Mouse (Mus musculus) cortical plate, adult 2 months (tissue): ENCODE data around the gene Rad54l2.

ENCODE experiments used
- CTCF ChIP-seq: fragments of 200-500 bp; IDR thresholded peaks from 2 replicates; pipeline ENCODE4 v1.5.1; 2011; ENCODE audit warnings: mild to moderate bottlenecking, control low read depth, low read length; ENCODE audit not compliant: insufficient read depth; ENCODE audit errors: extremely low read depth
- POLR2A ChIP-seq: fragments of 200-500 bp; IDR thresholded peaks from 2 replicates; pipeline ENCODE4 v1.6.1; 2011; ENCODE audit warnings: mild to moderate bottlenecking, low read length, control low read depth; ENCODE audit not compliant: insufficient read depth; ENCODE audit errors: extremely low read depth

DNA sequence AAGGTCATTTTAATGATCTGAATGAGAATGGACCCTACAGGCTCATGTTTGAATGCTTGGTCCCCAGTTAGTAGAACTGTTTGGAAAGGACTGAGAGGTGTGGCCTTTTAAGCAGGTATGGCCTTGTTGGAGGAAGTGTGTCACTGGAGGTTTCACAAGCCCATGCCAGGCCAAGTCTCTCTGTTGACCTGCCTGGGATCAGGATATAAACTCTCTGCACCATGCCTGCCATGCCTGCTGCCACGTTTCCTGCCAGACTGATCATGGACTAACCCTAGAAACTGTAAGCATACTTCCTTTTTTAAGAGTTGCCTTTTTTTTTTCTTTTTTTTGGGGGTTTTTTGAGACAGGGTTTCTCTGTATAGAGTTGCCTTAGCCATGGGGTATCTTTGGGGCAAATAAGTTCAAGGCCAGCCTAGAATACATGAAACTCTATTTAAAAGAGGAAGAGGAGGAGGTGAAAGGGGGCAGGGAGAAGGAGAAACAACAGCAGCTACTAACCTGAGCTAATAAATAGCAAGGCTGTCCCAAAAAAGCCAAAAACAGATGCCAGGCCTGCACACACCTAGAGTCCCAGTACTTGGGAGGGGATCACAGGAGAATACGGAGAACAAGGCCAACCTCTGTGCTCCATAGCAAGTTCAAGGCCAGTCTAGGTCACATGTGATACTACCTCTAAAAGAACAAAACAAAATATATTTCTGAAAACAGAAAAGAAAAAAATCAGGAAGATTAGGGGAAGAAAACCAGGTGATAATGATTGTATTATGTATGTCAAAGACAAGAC lies 50.6 kb downstream of the Rad54l2 start:
- no peak for TF ChIP-seq CTCF
- no peak for TF ChIP-seq POLR2A
